In genomic region chr19:17555159-17555558, GRCm38 (mm10) we compare ENCODE assay signal across 13 mouse cellular contexts.
DNase-seq lines count a peak whose midpoint lies in the region; ATAC-seq and TF ChIP-seq lines count a peak whose summit lies in the region.
"Had no signal": no experiment of that assay in that cellular context is flagged by ENCODE, and none has a peak within 500 bp of the region (broad histone marks: within the 10 kb centered on the region; RNA-seq: fewer than 3 reads in every experiment).

No protein-coding gene starts in this region.

- H3K9ac ChIP-seq in forebrain, postnatal 0 days, result no peak overlapping the region
- H3K9ac ChIP-seq in forebrain, embryonic 11.5 days (ENCODE audit: low read length), result no peak overlapping the region
- H3K9ac ChIP-seq: hindbrain, embryonic 15.5 days had no signal

- H3K27me3 ChIP-seq in forebrain, postnatal 0 days (ENCODE audit: insufficient read depth, low read length), result no peaks in the 10 kb centered on the region
- no peaks in the 10 kb centered on the region for H3K27me3 ChIP-seq in forebrain, embryonic 11.5 days (ENCODE audit: control insufficient read depth, insufficient read depth, low read length)
- H3K27me3 ChIP-seq: hindbrain, embryonic 15.5 days; megakaryocyte, embryonic 14.5 days had no signal

- ATAC-seq in forebrain, postnatal 0 days, result peak; percentile 61; the same call in 1 of the 2 replicates
- no peak for ATAC-seq in forebrain, embryonic 11.5 days (replicated peaks; ENCODE audit: low FRiP score)

- no peak overlapping the region for H3K4me2 ChIP-seq in forebrain, postnatal 0 days (ENCODE audit: low read depth)
- no peak overlapping the region for H3K4me2 ChIP-seq in forebrain, embryonic 11.5 days (ENCODE audit: low read depth, low read length, severe bottlenecking)
- H3K4me2 ChIP-seq: hindbrain, embryonic 15.5 days had no signal

- no peak for TF ChIP-seq CTCF in forebrain, postnatal 0 days (IDR thresholded peaks at IDR 0.05; ENCODE audit: low read depth)
- TF ChIP-seq CTCF in brain, embryonic 14.5 days (IDR thresholded peaks at IDR 0.05; ENCODE audit: borderline replicate concordance, extremely low read depth, insufficient read depth, insufficient read length), result no peak

- H3K9me3 ChIP-seq in forebrain, postnatal 0 days (ENCODE audit: low read length), result no peaks in the 10 kb centered on the region
- no peaks in the 10 kb centered on the region for H3K9me3 ChIP-seq in forebrain, embryonic 11.5 days (ENCODE audit: control insufficient read depth, low read length)
- H3K9me3 ChIP-seq: hindbrain, embryonic 15.5 days; megakaryocyte, embryonic 14.5 days had no signal

- no peaks in the 10 kb centered on the region for H3K4me1 ChIP-seq in forebrain, postnatal 0 days (ENCODE audit: insufficient read depth)
- no peaks in the 10 kb centered on the region for H3K4me1 ChIP-seq in forebrain, embryonic 11.5 days (replicated peaks; ENCODE audit: control insufficient read depth, insufficient read depth, low read length)
- H3K4me1 ChIP-seq: hindbrain, embryonic 15.5 days; megakaryocyte, embryonic 14.5 days had no signal

- no peak overlapping the region for H3K27ac ChIP-seq in forebrain, postnatal 0 days (ENCODE audit: low read depth, low read length)
- no peak overlapping the region for H3K27ac ChIP-seq in forebrain, embryonic 11.5 days (ENCODE audit: low read depth, low read length)
- H3K27ac ChIP-seq: hindbrain, embryonic 15.5 days had no signal

- no peak overlapping the region for H3K4me3 ChIP-seq in forebrain, postnatal 0 days (ENCODE audit: low read depth, low read length)
- H3K4me3 ChIP-seq in forebrain, embryonic 11.5 days (ENCODE audit: low read depth, low read length), result no peak overlapping the region
- H3K4me3 ChIP-seq: hindbrain, embryonic 15.5 days; megakaryocyte, embryonic 14.5 days had no signal

- peak; percentile 33 for DNase-seq in forebrain, postnatal 0 days
- no peak for DNase-seq in forebrain, embryonic 11.5 days (ENCODE audit: low spot score)
- DNase-seq in kidney, adult 8-10 months, result peak; percentile 61 to 82
- no peak for DNase-seq in kidney, postnatal 10 days
- DNase-seq in brain, embryonic 14.5 days (ENCODE audit: low read depth), result peak; percentile 11
- peak; percentile 72 for DNase-seq in gonadal fat pad, adult 2 months (ENCODE audit: low read depth)
- DNase-seq in retina, postnatal 1 day, result no peak
- DNase-seq: layer of hippocampus, adult 9-11 months; lung, adult 18-20 months; right cerebral cortex, postnatal 25 days; thymus, postnatal 14 days had no signal

- 84% methylated on average over 7 of the region's 7 CpGs for WGBS in forebrain, postnatal 0 days
- 96% methylated on average over 7 of the region's 7 CpGs for WGBS in forebrain, embryonic 11.5 days

- no peaks in the 10 kb centered on the region for H3K36me3 ChIP-seq in forebrain, postnatal 0 days (ENCODE audit: insufficient read depth)
- no peaks in the 10 kb centered on the region for H3K36me3 ChIP-seq in forebrain, embryonic 11.5 days (ENCODE audit: control insufficient read depth, insufficient read depth, low read length)
- H3K36me3 ChIP-seq: hindbrain, embryonic 15.5 days had no signal

- TF ChIP-seq POLR2A in brain, embryonic 14.5 days (IDR thresholded peaks at IDR 0.05; ENCODE audit: borderline replicate concordance, extremely low read depth, insufficient read depth, insufficient read length, poor library complexity, severe bottlenecking), result no peak

Comparison
In these comparisons a context has a peak if more than half of its experiments do, and no peak if none do; other contexts are left out.
1. DNase-seq: peak in forebrain, postnatal 0 days (single experiment), kidney, adult 8-10 months (2 of 2), brain, embryonic 14.5 days (single experiment) and gonadal fat pad, adult 2 months (single experiment); none in forebrain, embryonic 11.5 days (single experiment), kidney, postnatal 10 days (single experiment) and retina, postnatal 1 day (single experiment).